Mouse (Mus musculus) cerebellum, adult (tissue): Measurements from ENCODE around the gene Vrk3.

Source experiments
- ATAC-seq: cut with Nextera tagmentation; 2 replicates; pipeline ENCODE4 v1.9.2; 2017; ENCODE audit warnings: mild to moderate bottlenecking, moderate library complexity, mixed read lengths; ENCODE audit not compliant: insufficient number of reproducible peaks, low FRiP score, low TSS enrichment

The Vrk3 gene

DNA sequence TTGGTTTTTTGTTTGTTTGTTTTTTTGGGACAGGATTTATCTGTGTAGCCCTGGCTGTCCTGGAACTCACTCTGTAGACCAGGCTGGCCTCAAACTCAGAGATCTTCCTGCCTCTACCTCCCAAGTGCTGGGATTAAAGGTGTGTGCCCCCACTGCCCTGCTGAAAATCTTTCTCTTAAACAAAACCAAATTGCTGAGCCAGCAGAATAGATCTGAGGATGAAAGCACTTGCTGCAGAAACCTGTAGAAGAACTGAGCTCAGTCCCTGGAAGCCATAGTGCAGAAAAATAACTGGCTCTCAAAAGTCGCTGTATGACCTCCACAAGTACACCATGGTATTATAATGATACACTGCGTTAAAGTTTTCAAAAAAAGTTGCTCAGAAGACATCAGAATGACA is 9.0 kb downstream of the Vrk3 start:
- ATAC-seq = no peak

DNA sequence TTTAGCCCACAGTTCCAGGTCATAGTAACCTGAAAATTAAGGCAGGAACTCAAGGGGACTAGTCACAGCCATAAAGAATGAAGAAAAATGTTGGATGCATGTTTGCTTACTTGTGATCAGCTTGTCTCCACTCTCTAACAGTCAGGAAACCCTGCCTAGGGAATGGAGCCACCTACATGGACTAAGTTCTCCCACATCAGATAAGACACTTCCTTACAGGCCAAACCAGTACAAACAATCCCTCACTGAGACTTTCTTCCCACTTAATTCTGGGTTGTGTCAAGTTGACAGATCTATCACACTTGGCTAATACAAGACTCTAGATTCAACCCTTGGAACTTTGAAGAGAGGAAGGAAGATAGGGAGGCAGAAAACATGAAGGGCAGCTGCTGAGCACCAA is 12.2 kb downstream of the Vrk3 start:
- ATAC-seq = no peak

DNA sequence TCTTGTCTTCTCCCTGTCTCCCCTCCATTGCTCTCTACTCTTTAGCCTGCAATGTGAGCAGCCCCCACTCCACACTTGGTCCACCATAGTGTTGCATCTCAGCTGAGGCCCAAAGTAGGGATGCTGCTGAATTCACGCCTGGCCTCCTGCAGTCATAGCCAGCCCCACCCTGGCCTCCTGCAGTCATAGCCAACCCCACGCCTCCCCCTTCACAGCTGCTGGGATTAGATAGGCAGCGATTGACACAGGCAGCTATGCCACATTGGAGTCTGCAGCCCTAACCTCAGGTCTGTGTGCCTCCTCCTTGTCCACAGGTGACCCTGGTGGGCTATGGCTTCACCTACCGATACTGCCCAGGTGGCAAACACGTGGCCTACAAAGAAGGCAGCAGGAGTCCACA is 19.9 kb downstream of the Vrk3 start:
- no peak for ATAC-seq

DNA sequence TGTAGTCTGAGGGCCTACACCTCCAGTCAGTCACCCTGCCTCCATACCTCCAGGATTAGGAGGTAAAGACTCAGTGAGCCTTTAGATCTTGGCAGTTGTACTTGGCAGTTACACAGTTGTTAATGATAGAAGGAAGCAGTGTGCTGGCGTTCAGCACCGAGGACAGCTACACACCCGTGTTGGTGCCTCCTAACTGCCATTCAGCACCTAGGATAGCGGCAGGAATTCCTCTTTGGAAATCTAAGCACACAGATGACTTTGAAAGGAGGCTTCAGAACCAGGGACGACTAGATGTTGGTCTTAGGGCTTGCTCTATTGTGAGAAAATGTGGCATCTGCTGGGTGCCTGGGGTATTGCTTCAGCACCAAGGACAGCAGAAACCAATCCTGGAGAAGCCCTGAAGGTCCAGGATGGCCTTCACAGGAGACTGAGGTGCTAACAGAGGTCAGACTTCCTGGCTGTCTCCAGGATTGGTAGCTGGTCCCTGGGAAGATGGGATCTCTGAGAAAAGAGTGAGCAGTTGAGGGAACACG is 21.9 kb downstream of the Vrk3 start:
- no peak for ATAC-seq

DNA sequence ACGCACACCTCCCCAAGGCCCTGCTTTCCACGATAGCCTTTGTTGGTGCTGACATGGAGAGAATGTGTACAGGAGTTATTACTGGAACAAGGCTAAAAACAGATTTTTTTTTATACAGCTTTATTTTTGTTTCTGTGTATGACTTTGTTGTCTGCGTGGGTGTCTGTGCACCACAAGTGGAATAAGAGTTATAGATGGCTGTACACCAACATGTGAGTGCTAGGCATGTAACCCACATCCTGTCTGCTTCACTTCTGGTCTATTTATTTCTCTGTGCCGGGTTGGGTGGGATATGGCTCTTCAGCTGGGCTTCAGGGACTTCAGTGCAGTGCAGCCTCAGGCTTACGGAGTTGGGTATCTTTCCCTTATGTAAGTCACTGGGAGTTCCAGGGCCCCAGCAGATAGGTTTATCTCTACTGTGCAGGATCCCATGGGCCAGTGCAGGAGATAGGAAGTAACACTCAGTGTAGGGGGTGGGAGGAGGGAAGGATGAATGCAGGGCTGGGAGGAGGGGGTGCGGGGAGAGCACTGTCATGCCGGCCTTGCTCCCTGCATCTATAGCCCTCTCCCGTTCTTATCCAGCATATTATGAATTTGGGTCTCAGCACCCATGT is 24.5 kb downstream of the Vrk3 start:
- ATAC-seq = no peak

DNA sequence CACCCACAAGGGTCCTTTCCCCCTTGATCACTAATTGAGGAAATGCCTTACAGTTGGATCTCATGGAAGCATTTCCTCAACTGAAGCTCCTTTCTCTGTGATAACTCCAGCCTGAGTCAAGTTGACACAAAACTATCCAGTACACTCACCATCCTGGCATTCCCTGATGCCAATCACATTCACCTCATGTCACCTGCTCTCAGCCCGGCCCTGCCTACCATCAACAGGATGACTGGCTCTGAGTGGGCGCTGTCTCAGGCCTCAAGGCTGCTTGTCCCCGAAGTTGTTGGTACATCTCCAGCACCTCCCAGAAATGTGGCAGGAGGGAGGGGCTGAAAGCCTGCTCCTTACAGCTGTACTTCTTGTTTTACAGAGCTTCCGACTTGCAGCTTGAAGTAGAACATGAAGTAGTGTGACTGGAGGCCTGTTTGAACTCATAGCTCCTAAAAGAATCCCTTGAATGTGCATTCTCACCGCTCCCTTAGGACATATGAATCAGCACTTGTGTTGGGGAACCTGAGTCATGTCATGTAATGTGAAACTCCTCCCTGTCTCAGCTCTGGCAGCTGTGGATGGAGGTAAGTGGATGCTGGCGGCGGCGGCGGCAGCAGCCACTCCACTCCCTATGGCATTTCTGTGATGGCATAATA is 28.8 kb downstream of the Vrk3 start:
- ATAC-seq = no peak

DNA sequence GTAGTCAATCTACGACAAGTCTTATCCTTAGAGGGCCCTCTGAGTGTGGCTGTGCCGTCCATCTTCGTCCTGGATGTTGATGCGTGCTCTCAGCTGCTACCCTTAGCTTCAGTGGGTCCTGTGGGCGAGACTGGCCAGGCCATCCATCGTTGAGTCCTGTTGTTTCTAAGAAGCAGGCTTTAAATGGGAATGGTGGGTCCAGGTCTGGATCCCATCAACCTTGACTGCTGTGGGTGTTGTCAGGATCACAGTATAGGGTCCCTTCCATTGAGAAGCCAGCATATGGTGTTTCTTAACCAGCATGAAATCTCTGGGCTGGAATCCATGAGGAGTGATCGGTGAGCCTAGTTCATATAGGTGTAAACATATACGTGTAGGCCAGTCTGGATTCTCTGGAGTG is 31.9 kb downstream of the Vrk3 start:
- no peak for ATAC-seq

DNA sequence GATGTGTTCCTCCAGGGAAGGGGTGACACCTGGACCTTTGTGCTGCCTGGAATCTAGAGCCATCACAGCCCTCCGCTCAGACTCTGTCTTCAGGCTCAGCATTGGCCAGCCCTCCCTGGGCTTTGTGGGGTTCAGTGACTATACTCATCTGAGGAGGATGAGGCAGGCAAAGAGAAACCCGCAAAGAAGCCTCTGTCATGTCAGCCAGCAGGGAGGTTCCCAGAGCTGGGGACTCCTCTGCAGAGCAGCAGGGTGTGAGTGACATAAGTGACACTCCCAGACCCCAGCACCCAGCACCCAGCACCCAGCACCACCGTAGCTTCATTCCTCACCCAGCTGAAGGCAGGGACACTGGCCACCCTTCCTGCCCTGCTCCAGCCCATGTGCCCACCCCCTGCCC is 41.3 kb downstream of the Vrk3 start:
- ATAC-seq = no peak

DNA sequence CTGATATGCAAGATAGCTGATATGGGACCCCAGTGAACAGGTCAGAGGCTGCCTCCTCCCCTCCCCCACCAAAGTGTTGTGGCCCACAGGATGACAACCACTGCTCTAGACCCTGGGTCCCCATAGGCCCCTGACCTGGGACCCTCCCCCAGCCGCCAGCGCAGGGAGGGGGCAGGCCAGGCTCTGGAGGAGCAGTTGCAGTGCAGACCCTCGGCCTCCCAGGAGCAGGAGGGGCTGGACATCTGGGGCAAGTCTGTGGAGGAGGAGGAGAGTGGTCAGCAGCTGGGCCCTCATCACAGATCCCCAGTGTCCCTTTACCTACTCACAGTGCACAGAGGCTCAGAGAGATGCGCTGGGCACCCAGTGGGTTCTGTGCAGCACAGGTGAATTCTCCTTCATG is 41.9 kb downstream of the Vrk3 start:
- ATAC-seq = no peak

DNA sequence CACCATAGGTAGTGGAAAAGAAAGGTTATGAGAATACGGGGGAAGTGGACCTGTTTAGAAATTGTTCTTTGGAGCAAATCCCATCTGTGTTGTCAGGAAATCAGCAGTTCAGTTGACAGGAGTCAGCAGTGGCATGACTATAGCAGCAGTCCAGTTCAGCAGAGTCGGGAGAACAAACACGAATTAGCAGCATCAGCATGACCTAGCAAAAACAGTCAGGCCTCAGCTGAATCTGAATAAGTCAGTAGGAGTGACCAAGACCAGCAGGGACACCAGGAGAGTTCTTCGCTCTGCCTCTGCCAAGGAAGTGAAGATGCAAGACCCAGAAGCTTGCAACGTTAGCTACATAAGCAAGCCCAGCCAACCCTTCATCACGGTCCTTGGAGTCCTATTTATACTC is 44.6 kb downstream of the Vrk3 start:
- no peak for ATAC-seq

DNA sequence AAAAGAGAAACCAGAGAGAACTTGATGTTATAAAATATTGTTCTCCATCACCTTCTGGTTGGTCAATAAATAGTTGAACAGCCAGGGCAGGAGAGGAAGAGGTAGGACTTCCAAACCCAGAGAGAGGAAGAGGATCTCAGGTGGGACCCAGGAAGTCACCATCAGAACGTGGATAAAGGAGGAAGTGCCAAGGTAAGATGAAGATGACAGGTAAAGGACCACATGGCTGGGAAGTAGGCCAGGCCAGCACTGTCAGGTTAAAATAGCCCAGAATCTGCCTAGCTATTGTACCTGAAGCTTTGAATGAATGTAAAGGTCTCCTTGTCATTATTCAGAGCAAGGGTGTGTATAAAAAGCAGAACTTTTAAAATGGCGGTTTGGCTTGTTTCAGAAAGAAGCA is 60.7 kb downstream of the Vrk3 start:
- ATAC-seq = no peak

DNA sequence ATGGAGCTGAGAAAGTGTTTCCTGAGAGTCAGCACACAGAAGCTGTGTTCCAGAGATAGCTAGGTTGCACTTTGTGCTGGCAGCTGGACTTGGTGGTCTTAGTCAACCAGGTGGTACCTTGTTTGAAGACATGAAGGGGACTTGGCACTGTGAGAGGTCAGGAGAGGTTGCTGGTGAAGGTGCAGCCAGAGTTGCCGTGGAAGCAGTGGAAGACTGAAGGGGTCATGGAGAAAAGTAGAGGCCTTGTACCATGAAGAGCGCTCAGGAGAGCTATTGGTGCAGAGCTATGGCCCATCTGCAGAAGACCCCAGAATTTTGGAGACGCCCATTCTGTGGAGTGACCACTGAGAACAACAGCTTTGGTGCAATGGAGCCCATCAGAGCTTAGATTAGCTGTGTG is 61.3 kb downstream of the Vrk3 start:
- ATAC-seq = no peak

DNA sequence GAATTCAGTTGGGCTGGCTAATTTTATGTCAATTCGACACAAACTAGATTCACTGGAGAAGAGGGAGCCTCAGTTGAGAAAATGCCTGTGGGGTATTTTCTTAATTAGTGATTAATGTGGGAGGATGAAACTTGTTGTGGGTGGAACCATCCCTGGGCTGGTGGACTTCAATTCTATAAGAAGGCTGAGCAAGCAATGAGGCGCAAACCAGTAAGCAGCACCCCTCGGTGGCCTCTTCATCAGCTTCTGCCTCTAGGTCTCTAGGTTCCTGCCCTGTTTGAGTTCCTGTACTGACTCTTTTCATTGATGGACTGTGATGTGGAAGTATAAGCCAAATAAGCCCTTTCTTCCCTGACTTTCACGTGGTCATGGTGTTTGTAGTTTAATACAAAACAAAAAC is 62.2 kb downstream of the Vrk3 start:
- ATAC-seq = no peak

DNA sequence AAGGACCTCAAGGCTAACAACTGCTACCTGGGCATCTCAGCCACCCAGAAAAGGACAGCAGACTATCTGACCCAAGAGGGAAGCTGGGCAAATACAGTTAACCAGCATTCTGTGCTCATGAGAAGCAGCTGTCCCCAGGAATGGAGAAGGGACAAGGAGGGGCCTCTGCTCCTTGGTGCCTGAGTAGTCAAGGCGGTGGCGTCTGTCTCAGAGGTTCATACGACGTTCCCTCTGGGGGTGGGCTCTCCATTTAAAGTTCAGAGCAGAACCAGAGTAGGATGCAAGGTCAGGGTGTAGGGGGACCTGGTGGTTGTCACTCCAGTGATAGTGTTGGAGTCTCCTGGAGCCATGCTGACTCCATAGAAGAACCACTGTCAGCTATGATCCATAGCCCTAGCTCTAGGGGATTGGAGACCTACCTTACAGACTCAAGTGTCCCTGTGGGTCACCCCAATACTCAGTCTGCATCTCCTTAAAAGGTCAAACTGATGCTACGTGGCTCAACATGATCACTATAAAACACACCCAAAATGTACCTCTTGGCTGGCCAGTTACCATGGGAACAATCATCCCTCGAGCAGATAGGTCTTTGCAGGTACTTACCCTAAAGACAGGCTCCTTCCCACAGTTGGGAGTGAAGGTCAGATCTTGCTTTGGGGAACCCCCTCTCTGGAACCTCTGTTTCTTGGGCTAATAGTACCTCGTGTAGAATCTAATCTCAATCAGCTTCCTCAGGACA is 62.8 kb downstream of the Vrk3 start:
- ATAC-seq = no peak

DNA sequence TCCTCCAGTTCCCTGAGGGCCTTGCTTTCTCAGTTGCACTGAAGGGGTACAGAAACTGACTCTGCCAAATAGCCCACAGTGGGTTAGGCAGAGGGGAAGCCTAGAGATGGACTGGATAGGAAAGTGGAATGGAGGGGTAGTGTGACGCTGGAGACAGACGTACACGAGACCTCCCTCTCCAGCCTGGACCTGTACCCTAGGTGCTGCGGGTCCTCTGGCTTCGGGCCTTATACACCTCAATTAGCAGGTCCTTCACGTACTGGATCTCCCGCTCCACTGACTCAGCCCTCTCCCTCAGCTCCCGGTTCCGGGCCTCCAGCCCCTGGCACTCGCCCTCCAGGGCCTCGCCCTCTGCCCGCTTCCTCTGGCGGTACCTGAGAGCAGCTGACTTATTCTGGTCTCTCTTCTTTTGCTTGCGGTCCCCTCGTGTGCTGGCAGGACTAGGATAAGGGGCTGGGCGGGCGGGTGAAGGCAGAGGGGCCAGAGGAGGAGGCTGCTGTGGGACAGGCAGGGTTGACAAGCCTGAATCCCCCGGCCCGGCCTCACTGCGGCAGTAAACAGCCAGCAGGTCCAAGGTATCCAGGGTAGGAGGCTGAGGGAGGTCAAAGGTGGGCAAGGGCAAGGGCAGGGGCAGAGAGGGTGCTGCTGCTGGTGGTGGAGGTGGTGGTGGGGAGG is 64.6 kb downstream of the Vrk3 start:
- ATAC-seq = no peak

DNA sequence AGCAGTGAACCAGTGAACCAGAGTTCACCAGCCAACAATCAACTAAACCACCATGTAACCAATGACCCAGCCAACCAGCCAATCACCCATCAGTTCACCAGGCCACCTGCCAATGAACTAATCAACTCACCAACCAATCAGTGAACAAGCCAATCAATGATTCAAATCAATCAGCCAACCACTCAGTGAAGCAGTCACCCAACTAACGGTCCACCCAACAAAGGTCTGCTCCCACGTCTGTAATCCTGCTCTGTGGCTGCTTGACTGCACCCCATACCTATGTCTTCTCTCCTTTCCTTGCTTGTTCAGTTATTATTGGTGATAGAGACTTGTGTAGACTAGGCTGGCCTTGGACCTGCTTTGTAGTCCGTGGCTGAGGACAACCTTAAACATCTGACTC is 65.8 kb downstream of the Vrk3 start:
- no peak for ATAC-seq

DNA sequence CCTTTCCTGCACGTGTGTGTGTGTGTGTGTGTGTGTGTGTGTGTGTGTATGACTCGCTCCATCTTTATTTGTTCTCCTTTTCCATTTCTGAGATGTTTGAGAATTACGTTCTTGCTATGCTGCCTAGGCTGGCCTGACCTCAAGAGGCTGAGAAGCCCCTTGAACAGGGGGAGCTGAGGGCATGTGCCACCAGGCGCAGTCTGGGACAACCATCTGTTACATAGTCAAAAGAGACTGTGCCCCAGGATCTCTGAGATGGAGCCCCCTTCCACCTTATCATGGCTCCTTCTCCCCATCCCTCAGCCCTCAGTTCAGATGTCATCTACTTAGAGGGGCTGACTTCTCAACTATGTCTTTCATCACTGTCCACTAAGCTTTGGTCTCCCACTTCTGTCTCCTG is 66.2 kb downstream of the Vrk3 start:
- no peak for ATAC-seq

DNA sequence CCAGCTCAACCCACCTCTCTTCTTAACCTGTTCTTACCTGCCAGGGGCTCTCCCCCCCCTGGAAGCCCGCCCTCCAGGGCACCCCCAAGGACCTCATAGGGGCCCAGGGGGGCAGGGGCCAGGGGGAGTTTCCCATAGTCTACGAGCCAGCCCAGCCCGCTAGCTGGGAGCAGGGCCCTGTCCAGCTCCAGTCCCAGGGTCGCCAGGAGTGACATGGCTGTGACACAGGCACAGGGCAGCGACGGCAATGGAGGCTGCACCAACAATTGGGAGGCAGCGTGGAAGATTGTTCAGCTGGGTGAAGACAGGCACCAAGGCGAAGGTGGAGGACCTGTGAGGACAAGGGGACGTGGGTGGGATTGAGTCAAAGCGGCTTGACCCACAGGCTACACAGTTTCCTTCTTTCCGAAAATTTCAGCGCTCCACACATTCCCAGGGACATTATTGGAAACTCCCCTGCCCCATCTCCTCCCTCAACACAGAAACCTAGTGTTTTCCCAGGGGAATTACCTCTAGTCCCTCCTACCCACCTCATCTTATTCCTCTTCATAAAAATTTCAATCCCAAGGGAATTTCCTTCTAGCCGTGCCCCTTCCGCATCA is 66.8 kb downstream of the Vrk3 start:
- no peak for ATAC-seq

DNA sequence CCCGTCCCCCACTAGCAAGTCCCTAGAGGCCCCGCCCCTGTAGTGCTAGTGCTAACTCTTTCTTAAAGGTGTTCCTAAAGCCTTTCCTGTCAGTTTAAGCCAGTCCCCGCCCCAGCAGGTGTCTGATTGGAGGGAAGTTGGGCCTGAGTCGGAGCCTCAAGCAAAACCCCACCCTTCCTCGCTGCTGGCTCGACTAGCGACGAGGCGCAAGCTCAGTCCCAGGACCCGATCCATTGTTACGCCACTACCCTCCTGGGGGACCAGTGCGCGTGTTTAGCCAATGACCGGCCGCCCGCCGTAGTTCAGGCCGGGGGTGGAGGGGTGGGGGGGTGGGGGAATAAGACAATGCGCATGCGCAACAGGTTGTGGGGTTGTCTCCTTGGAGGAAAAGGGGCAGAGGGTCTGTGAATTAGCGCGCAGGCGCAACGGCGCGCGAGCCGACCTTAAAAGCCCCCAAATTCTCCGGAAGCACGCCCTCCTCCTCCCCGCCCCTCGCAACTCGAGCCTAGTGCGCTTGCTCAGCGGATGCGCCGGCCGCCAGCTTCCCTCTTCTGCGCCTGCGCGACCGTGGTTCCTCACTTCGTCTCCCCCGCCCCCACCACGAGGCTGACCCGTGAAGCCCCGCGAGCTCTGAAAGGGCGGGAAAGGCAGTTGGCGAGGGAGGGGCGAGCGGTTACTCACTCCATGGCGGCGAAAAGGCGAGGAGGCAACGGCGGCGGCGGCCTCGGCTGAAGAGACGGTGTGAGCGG is 67.7 kb downstream of the Vrk3 start, which contains the start of the genes Nup62 and Il4i1:
Nup62 (plus strand) TSS at position 368 of the 749 bp plus-strand sequence.
Il4i1 (plus strand) TSS at position 667 of the 749 bp plus-strand sequence.
- ATAC-seq = peak; percentile 87

DNA sequence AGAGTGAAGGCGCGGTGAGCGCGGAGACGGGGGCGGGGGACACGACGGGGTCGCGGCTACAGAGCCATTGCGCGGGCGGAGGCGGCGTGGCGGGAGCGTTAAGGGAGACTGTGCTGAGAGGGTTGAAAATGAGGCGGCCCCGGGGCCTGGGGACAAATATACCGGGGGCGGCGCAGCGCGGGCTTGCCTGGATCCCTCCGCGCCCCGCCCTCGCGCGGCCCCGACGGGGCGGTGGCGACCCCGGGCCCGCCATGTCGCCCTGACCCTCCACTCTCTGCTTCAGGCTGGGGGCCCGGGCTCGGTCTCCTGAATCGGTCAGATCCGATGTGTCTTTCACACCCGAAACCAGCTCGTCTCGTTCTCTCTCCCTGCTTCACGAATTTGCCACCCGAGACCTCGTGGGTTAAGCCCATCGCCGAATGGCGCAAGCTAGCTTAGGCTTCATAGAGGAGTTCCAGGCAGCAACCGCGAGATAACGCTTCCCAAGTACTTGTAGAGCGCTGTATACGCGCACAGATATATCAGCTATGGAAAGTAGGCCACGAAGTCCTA is 68.3 kb downstream of the Vrk3 start, which contains the start of gene Atf5:
Atf5 (minus strand) TSS at position 189 of the 552 bp plus-strand sequence.
- no peak for ATAC-seq
